Mouse (Mus musculus) bone marrow macrophage, adult 2 months (primary cell): ENCODE measurements around the gene Capn13.

ENCODE experiments used
- CTCF ChIP-seq: IDR thresholded peaks from 2 replicates; pipeline ENCODE4 v1.5.1; 2012; ENCODE audit warnings: low read depth, mild to moderate bottlenecking, low read length, moderate library complexity
- POLR2A ChIP-seq: IDR thresholded peaks from 2 replicates; pipeline ENCODE4 v1.6.1; 2012; ENCODE audit warnings: mild to moderate bottlenecking, low read depth, low read length, borderline replicate concordance

- TF ChIP-seq POLR2A: no peak
- TF ChIP-seq CTCF: no peak
Observed at GRCm38 (mm10) chr17:73361054-73361453, 39.6 kb downstream of the Capn13 start.
